Mouse (Mus musculus): Measurements from ENCODE around the gene Myef2. TPM values are rescaled to one million over a fixed set of nuclear protein-coding genes. Genes with fewer than 3 reads are reported as not detected.

Gene Myef2
- 1 to 10 TPM; 4.8 to 7.2 TPM for total RNA-seq (2021)
- polyA plus RNA-seq (2012; rRNA removed), result 2.5 and 4.3 TPM in 2 replicates
- long read RNA-seq, partial matches to known transcripts, result 0 of 8 reads
- long read RNA-seq, other reads (novel, unspliced or antisense), result 8 of 8 reads

GRCm38 (mm10) chr2:125123477-125123852 is at the start of gene Myef2:
Gene Myef2, minus strand, starts transcription at chr2:125123661.
- Histone ChIP-seq H3K36me3 (ENCODE audit: control insufficient read depth, insufficient read depth, low read length) (peaks cover 3% of the 10 kb centered on the region; the same call in 1 of the 2 replicates), H3K79me2 (replicated peaks; ENCODE audit: control insufficient read depth, insufficient read depth, low read length) (0 out of 2 replicates have a peak, but pooled peaks cover 3% of the 10 kb centered on the region), H3K9ac (ENCODE audit: low read depth, low read length) (peak within 1 kb of the TSS; percentile 71), H3K27ac (peak within 1 kb of the TSS; percentile 45), H3K4me1 (ENCODE audit: control insufficient read depth, insufficient read depth, low read length) (peaks cover 2% of the 10 kb centered on the region), H3K27me3 (ENCODE audit: control insufficient read depth, insufficient read depth, low read length) (no peaks in the 10 kb centered on the region), H3K4me3 (peak within 1 kb of the TSS; percentile 70)
- intact Hi-C loops (cut with DNase I), result loop anchor here (10.0 kb wide), 1 partner anchor 519 kb away; no protein-coding TSS in a partner anchor
- WGBS, result 1% methylated on average over 37 of the region's 48 CpGs
- TF ChIP-seq CTCF (IDR thresholded peaks at IDR 0.05) (no peak), EP300 (IDR thresholded peaks at IDR 0.05; ENCODE audit: insufficient read depth, low read depth, low read length) (no peak), POLR2A (IDR thresholded peaks at IDR 0.05; ENCODE audit: insufficient read depth, low read depth, low read length) (no peak)
- DNase-seq, result peak; percentile 87 to 90

- Histone ChIP-seq H3K79me2 (replicated peaks; ENCODE audit: control insufficient read depth, insufficient read depth, low read length) (no peaks in the 10 kb centered on the region), H3K27ac (no peak overlapping the region), H3K27me3 (ENCODE audit: control insufficient read depth, insufficient read depth, low read length) (no peaks in the 10 kb centered on the region), H3K4me1 (ENCODE audit: control insufficient read depth, insufficient read depth, low read length) (no peaks in the 10 kb centered on the region), H3K36me3 (ENCODE audit: control insufficient read depth, insufficient read depth, low read length) (no peaks in the 10 kb centered on the region), H3K9ac (ENCODE audit: low read depth, low read length) (no peak overlapping the region), H3K4me3 (no peak overlapping the region)
- DNase-seq, result no peak
- WGBS, result 79% methylated on average over 4 of the region's 4 CpGs
- intact Hi-C loops (cut with DNase I), result no loop called here
- TF ChIP-seq CTCF (IDR thresholded peaks at IDR 0.05), result no peak
- no peak for TF ChIP-seq POLR2A (IDR thresholded peaks at IDR 0.05; ENCODE audit: insufficient read depth, low read depth, low read length)
- TF ChIP-seq EP300 (IDR thresholded peaks at IDR 0.05; ENCODE audit: insufficient read depth, low read depth, low read length), result no peak
These were observed 38.6 kb upstream of the Myef2 start for GRCm38 (mm10) chr2:125162012-125162470.

- no peak for TF ChIP-seq CTCF (IDR thresholded peaks at IDR 0.05)
- no peaks in the 10 kb centered on the region for H3K79me2 ChIP-seq (replicated peaks; ENCODE audit: control insufficient read depth, insufficient read depth, low read length)
- no peaks in the 10 kb centered on the region for H3K4me1 ChIP-seq (ENCODE audit: control insufficient read depth, insufficient read depth, low read length)
- H3K4me3 ChIP-seq, result no peak overlapping the region
- 15% methylated on average over 2 of the region's 2 CpGs for WGBS
- H3K9ac ChIP-seq (ENCODE audit: low read depth, low read length), result no peak overlapping the region
- no peak overlapping the region for H3K27ac ChIP-seq
- H3K36me3 ChIP-seq (ENCODE audit: control insufficient read depth, insufficient read depth, low read length), result no peaks in the 10 kb centered on the region
- H3K27me3 ChIP-seq (ENCODE audit: control insufficient read depth, insufficient read depth, low read length), result no peaks in the 10 kb centered on the region
- no peak for DNase-seq
- intact Hi-C loops (cut with DNase I), result no loop called here
These were observed 32.0 kb upstream of the Myef2 start for GRCm38 (mm10) chr2:125155504-125155903.

- WGBS, result 84% methylated on average over 9 of the region's 9 CpGs
- H3K4me1 ChIP-seq (ENCODE audit: control insufficient read depth, insufficient read depth, low read length), result no peaks in the 10 kb centered on the region
- H3K27me3 ChIP-seq (ENCODE audit: control insufficient read depth, insufficient read depth, low read length), result no peaks in the 10 kb centered on the region
- H3K27ac ChIP-seq, result no peak overlapping the region
- no peak overlapping the region for H3K4me3 ChIP-seq
- no peaks in the 10 kb centered on the region for H3K36me3 ChIP-seq (ENCODE audit: control insufficient read depth, insufficient read depth, low read length)
- DNase-seq, result no peak
- H3K79me2 ChIP-seq (replicated peaks; ENCODE audit: control insufficient read depth, insufficient read depth, low read length), result no peaks in the 10 kb centered on the region
- TF ChIP-seq POLR2A (IDR thresholded peaks at IDR 0.05; ENCODE audit: insufficient read depth, low read depth, low read length), result no peak
- no peak for TF ChIP-seq CTCF (IDR thresholded peaks at IDR 0.05)
- no peak for TF ChIP-seq EP300 (IDR thresholded peaks at IDR 0.05; ENCODE audit: insufficient read depth, low read depth, low read length)
- H3K9ac ChIP-seq (ENCODE audit: low read depth, low read length), result no peak overlapping the region
- intact Hi-C loops (cut with DNase I), result no loop called here
These were observed 30.8 kb upstream of the Myef2 start for GRCm38 (mm10) chr2:125154294-125154693.

- 88% methylated on average over 6 of the region's 6 CpGs for WGBS
- Histone ChIP-seq H3K4me3 (no peak within 1 kb of the TSS), H3K79me2 (replicated peaks; ENCODE audit: control insufficient read depth, insufficient read depth, low read length) (no peaks in the 10 kb centered on the region), H3K27me3 (ENCODE audit: control insufficient read depth, insufficient read depth, low read length) (no peaks in the 10 kb centered on the region), H3K36me3 (ENCODE audit: control insufficient read depth, insufficient read depth, low read length) (no peaks in the 10 kb centered on the region), H3K4me1 (ENCODE audit: control insufficient read depth, insufficient read depth, low read length) (no peaks in the 10 kb centered on the region), H3K9ac (ENCODE audit: low read depth, low read length) (no peak within 1 kb of the TSS), H3K27ac (no peak within 1 kb of the TSS)
- intact Hi-C loops (cut with DNase I), result no loop called here
- DNase-seq, result no peak
- TF ChIP-seq EP300 (IDR thresholded peaks at IDR 0.05; ENCODE audit: insufficient read depth, low read depth, low read length), result no peak
- TF ChIP-seq CTCF (IDR thresholded peaks at IDR 0.05), result no peak
- TF ChIP-seq POLR2A (IDR thresholded peaks at IDR 0.05; ENCODE audit: insufficient read depth, low read depth, low read length), result no peak
These were observed 28.9 kb upstream of the Myef2 start, which contains the start of gene Slc12a1 for GRCm38 (mm10) chr2:125152388-125152787. Gene Slc12a1, plus strand, starts transcription at chr2:125152505.

- Histone ChIP-seq H3K79me2 (replicated peaks; ENCODE audit: control insufficient read depth, insufficient read depth, low read length) (no peaks in the 10 kb centered on the region), H3K27me3 (ENCODE audit: control insufficient read depth, insufficient read depth, low read length) (no peaks in the 10 kb centered on the region), H3K4me3 (no peak overlapping the region), H3K9ac (ENCODE audit: low read depth, low read length) (no peak overlapping the region), H3K4me1 (ENCODE audit: control insufficient read depth, insufficient read depth, low read length) (no peaks in the 10 kb centered on the region), H3K27ac (no peak overlapping the region), H3K36me3 (ENCODE audit: control insufficient read depth, insufficient read depth, low read length) (no peaks in the 10 kb centered on the region)
- intact Hi-C loops (cut with DNase I), result no loop called here
- DNase-seq, result no peak
- TF ChIP-seq EP300 (IDR thresholded peaks at IDR 0.05; ENCODE audit: insufficient read depth, low read depth, low read length), result no peak
- no peak for TF ChIP-seq POLR2A (IDR thresholded peaks at IDR 0.05; ENCODE audit: insufficient read depth, low read depth, low read length)
- TF ChIP-seq CTCF (IDR thresholded peaks at IDR 0.05), result no peak
These were observed 18.9 kb upstream of the Myef2 start for GRCm38 (mm10) chr2:125142336-125142735.

All from heart, adult 2 months (tissue).